Mouse (Mus musculus): ENCODE measurements at regions not wholly inside any gene's neighbourhood (a gene's known extent, or its start where the extent isn't known, plus 50 kb on each side); places are given as distances from the start of the nearest gene placed in this dataset.

DNA sequence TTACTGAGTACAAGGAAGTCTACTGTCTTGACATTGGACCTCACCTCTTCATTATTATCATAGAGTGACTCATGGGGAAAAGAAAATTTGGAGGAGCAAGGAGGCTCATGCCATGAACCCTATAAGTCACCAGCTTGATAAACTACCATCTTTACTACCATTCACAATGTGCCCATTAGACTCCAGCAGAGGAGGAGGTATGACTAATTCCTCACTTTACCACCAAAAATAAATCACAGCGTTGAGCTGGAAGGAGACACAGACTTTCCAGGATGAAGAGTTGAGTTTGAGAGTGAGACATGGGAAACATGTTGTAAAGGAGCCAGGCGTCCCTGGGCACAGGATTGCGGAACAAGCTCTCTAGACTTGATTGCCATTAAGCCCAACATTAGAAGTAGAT is 195.0 kb upstream of the Mctp2 start:
- peak; percentile 78 for DNase-seq (ENCODE audit: inconsistent ontology term)

DNA sequence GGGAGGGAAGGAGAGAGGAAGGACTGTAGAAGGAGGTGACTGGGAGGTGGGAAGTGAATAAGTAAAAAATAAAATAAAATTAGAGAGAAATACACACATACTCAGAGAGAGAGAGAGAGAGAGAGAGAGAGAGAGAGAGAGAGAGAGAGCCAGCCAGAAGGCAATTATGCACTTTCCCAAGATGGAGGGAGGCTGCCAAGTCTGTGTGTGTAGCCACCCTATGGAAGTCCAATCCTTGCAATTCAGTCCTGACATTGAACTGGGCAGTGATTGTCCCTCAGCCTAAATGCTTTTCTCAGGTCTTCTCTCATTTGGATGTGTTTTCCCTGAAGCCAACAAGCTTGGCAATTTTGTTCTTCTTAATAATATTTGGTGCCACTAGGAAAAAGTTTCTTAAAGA is 197.3 kb upstream of the Mctp2 start:
- DNase-seq (ENCODE audit: inconsistent ontology term): no peak

DNA sequence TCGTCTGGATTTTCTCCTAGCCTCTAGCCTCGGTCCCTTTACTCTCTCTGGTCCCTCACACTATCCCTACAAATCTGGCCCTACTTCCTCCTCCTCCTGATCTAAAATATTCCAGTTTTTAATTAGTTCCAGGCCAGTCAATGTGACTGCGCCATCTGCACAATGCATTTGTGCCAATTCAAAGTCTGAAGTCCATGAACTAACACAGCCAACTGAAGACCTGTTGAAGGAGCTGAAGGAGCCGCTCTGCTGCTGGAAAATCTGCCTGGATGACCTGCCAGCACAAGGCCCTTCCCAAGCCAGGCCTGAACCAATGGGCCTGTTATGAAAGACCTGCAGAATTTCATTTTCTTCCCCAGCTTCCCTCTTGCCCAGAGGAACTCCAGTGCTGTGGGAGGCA is 197.9 kb upstream of the Mctp2 start:
- DNase-seq (ENCODE audit: inconsistent ontology term): no peak

DNA sequence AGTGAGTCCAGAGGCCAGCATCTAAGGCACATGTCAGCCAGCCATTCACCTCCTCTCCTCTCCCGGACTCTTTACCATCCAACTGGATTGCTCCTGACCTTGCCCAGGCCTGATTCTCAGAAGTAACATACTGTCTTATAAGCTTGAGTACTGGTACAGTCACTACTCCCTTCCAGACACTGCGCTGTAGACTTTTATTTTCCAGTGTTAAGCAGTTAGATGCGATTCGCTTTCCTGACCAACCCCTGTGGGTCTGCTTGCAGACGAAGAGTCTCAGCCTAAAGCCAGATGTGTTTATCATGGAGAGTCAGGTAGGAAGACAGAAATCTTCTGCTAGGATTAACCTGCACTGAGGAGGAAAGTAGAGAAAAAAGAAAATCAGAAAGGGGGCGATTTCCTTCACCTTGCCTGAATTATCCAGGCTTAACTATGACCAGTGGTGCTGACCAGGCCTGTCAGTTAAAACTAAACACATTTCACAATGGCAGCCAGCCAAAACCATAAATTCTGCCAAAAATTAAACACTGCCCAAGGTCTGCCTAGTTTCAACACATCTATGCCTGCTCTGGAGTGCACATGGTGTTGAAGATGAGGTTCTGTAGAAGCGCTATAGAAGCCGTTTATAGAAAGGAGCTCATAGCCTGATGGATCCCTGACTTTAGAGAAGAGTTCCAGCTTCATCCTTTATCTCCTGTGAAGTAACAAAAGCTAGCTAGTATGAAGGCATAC is 199.5 kb upstream of the Mctp2 start:
- no peak for DNase-seq (ENCODE audit: inconsistent ontology term)

DNA sequence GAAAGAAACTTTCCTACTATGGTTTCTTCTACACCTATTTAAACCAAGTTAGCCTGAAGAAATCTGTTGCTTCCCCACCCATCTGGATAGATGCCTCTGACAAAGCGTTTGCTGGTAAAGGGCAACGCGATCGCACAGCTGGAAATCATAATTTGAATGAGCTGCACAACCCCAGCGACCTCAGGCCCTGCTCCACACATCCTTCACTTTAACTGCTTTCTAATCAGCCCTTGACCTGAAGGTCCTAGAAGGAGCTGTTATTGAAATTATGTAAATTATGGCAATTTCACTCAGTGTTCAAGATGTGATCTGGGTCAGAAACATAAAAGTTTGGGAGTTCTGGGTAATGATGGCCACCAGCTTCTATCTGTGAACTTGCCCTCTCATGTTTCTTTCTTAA is 201.5 kb upstream of the Mctp2 start:
- DNase-seq (ENCODE audit: inconsistent ontology term): no peak

DNA sequence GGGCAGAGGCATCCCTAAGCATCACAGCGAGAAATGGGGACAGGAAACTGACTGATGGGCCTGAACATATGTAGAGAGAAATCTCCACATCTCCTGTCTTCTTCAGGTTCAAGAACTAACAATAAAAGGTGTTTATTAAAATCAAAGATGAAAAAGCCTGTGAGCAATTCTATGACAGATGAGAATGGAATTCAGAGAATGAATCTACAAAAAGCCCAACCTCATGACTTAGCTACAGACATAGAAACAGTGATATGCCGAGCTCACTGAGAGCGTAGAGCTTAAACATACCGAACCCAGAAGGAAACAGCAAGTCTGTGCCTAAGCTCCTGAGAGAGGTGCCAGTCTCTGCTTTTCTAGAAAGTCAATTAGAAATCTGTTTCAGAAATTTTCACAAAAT is 203.7 kb upstream of the Mctp2 start:
- peak; percentile 63 for DNase-seq (ENCODE audit: inconsistent ontology term)

DNA sequence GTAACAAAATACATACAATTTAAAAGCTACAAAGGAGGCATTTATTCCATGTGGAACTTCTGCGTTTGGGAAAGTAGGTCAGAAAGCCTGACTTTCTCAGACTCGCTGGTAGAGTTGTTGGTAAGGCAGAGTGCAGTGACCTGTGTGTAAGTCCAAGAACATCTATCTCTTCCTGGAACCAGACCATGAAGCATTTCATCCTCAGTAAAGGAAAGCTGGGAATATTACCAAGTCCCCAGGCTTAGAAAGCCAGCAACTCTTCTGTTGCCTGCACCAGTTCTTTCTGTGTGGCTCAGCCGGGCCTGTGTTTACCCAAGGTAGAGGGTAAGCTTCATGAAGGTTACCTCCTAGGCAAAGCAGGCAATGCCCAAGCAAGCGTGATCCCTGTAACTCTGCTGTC is 207.0 kb upstream of the Mctp2 start:
- DNase-seq (ENCODE audit: inconsistent ontology term): no peak

DNA sequence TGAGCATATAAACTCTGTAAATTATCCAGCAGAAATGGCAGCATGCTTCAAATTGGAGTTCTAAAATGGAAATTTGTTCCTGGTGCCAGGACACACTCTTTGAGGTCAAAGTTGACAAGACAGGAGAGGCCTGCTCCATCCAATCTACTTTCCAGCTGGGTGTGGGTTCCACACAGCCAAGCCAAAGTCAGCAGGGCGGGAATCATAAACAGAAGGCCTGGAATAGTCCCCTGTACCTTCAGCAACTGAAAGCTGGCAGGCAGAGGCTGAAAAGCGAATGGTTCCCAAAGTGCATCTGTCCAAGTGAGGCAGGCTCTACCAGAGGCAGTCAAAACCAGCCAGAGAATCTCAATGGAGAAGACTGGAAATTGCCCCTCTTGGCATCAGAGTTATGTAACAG is 208.4 kb upstream of the Mctp2 start:
- DNase-seq (ENCODE audit: inconsistent ontology term): no peak

DNA sequence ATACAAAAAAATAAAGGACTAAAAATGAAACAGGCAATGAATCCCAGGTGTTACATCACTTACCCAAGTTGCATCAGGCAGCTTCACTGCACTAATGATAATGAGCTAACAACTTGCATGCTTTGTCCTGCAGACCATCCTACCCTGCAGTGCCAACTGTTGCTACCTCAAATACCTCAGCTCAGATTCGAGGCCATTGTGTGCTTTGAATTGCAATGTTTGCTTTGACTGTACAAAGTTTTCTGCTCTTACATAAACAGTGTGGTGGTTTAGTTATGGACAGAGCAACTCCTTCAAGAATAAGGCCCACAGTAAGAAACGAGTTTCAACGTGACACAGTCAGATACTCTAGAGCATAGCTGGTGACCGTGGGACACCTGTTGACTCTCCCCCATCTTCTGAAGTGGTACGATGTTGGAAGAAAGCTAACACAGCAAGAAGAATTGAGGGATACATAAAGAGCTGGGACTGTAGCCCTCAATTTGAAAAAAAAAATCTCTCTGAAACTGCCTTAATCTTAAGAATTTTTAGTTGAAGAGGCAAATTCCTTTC is 212.1 kb upstream of the Mctp2 start:
- DNase-seq (ENCODE audit: inconsistent ontology term): peak; percentile 46

DNA sequence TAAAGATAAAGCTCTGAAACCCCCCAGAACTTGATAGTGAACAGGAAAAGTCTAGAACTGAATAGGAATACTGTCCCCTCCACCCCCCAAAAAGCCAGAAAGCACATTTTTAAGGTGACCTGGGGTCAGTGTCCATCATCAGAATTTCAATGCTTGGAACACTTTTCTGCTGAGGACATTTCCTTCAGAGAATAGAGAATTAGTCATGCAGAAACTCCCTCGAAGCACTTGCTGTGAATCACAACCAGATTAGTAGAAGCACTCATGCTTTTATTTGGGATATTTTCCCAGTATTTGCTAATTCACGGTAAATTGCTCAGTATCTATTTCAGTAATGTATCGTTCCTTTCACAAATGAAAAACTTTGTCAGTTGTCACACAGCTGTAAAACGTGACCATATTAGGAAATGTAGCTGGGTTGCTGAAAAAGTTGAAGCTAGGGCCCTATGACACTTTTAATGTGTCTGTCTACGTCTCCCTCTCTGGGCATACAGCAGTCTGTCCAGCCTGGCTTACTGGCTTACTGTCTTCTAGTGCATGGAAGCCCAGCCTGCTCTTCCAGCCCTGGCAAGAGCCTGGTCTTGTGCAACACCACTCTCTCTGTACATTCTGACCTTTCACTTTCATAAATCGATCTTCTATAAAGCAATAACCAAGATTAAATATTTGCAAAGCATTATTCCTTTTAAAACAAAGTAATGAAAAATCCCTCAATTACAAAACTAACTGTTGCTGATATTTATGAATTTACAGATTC is 213.1 kb upstream of the Mctp2 start:
- peak; percentile 94 for DNase-seq (ENCODE audit: inconsistent ontology term)

DNA sequence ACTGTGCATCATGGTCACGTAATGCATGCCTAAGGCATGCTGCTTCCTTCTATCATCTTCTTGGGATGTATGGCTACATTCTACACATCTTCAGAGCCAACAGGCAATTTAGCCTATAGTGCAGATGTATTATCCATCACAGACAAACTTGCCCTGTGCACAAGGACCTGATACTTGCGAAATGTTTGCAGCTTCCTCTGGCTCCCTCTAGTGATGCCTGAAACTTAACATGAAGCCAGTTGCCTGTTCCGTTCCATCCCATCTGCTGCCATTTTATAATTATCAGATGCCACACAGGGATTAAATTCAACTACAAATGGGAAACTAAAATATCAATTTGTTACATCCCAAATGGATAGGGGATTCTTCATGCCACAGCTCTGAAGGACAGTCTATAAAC is 222.5 kb upstream of the Mctp2 start:
- no peak for DNase-seq (ENCODE audit: inconsistent ontology term)

DNA sequence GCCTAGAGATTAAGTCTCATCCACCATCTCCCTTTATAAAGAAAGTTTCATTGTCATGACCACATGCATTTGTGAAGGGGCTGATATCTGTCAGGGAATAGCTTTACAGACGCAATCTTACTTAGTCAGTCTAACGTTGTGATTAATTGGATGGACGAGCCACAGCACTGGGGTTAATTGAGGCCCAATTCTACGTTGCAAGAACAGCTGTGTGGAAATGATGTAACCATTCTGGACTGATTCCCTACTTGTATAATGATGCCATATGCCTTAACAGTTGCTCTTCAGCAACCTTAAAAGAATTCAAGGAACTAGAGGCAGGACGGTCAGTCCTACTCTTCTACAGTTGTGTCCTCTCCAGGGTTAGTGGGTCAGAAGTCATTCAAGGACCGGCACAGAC is 231.9 kb upstream of the Mctp2 start:
- no peak for DNase-seq (ENCODE audit: inconsistent ontology term)

DNA sequence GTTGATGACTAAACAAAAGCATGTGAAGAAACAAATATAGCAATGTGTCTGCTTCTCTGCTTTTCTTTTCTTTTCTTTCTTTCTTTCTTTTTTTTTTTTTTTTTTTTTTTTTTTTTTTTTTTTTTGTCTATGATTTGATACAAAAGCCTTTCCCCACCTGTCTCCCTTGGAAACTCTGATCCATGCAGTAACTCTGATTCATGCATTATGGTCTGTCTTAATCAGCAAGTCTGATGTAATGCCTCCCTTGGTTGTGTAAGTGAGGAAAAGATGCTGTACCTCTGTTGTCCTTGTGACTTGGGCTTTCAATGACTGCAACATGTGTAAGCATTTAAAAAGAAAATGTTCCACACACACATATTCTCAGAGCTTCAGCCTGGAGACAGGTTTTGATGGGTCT is 233.5 kb upstream of the Mctp2 start:
- DNase-seq (ENCODE audit: inconsistent ontology term): no peak

DNA sequence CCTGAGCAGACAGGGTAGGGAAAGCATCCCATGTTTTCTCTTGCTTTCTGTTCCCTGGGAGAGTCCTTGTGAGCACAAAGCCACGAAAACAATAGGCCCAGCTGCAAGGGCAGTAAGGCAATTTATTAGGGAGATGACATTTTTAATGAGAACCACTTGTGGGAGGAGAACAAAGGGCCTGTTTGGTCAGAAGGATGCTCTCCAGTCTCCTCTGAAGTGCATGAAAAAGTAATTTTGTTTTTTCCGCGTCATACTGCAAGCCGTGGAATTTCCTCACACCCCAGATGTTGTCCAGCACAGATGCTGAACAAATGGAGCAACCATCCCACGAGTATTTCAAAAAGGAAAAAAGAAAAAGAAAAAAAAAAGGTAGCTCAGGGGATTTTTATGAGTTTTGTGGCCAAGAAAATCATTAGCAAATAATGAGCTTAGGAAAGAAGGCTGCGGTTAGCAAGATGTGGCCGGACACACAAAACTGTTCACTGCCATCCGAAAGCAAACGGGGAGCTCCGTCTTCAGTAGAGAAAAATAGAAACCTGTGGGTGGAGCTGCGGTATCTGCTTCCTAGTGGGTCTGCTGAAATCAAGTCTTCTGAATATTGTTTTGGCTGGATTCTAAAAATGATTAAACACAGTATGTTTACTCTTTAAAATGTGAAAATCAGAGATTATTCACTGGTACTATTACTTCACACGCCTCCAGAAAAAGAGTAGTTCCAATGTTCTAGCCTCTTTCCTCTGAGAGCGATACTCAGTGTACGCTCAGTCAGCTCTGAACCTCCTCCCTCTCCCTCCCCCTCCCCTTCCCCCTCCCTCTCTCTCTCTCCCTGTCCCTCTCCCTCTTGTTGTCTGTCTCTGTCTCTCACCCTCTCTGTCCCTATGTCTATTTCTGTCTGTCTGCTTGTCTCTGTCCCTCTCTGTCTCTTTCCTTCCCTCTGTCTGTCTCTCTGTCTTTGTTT is 235.4 kb upstream of the Mctp2 start:
- peak; percentile 82 for DNase-seq (ENCODE audit: inconsistent ontology term)

DNA sequence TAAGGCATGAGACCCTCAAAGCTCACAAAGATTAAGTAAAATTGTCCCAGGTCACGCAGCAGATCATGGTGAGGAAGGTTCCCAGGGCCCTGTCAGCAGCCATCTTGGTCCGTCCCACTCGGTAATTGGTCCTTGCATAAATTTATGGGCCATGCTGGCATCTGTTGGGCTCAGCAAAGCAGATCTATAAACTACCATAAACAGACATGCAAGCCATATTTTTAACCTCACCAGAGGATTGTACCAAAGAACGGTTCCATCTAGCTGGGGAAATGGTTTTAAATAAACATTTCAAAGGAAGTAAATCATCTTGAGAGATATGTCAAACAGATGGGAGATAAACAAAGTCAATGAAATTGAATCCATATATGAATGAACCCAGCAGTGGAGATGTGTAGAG is 237.1 kb upstream of the Mctp2 start:
- no peak for DNase-seq (ENCODE audit: inconsistent ontology term)

DNA sequence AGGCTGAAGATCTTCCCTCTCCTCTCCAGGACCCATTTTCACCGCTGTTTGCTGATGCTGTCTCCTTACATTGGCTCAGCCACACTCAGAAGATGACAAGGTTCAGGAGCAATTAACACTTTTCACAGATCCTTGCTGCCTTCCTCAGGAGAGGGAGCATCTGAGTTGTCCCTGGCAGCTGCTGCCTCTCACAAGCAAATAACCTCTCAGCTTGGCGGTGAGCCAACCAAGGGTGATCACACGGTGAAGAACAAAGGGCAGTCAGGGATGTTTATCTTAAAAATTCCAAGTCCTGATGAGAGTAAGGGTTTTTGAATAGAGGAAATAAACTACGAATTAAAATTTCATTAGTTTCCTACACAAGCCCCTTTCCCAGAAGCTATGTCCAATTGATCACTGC is 237.5 kb upstream of the Mctp2 start:
- DNase-seq (ENCODE audit: inconsistent ontology term): peak; percentile 39

DNA sequence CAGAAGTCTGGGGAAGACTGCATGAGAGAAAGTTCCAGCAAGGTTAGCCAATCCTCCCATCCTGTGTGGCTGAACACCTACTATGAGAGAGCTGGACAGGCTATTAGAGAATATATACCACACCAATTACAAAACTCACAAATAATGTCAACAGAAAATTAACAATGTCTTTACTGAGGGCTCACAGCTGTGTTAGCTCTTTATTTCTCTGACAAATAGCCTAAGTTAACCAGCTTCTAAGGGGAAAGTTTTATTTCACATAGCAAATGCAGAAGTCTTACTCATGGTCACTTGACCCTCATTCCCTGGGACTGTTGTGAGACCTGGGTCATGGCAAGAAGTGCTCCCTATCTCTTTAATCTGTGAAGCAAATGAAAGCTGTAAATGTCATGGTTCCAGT is 261.0 kb upstream of the Mctp2 start:
- no peak for DNase-seq (ENCODE audit: inconsistent ontology term)

DNA sequence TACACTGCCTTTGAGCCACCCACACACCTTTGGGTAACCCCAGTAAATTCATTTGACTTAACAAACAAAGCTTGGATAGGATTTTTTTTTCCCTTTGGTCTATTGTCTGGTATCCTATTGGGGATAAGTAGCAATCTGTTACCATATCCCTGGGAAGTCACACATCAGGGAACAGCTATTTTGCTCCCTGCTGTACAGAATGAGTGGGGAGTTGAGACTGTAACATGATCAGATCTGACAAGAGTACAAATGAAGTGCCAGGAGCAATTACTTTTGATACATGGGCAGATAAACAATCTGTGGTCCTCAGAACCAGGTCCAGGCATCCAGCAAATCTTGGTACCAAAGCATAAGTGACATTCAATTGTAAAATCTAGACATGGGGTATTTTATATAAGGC is 262.8 kb upstream of the Mctp2 start:
- DNase-seq (ENCODE audit: inconsistent ontology term): peak; percentile 83

DNA sequence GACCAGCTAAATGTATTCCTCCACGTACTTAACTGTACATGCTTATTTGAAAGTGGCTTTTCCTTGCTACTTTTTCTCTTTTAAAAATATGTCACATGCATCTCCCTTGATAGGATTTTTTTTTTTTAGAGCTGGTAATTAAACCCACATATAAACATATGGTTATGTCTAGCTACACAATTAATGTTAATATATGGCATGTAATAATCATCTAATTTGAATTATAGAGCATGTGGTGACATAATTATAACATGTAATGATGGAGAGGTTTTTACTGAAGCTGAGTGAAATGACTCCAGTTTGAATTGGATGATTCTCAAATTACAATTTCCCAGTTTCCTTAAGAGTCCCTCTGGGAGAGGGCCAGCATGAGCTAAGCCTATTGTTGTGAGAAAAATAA is 267.9 kb upstream of the Mctp2 start:
- no peak for DNase-seq (ENCODE audit: inconsistent ontology term)

DNA sequence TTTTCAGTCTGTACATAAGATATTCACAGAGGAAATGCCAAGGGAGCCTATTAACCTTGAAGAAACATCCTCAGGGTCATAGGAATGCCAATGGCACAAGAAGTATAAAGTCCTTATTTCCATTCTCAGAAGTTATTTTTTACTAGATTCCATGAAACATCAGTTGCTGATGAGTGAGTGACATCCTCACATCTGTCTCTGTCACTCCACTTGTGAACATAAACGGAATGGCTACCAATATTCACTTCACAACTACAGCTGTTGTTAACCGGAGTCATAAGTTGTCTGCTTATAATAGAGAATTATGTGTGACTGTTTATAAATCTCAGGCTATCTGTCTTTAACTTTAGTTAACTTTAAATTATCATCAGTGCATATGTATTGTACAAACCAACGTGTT is 278.0 kb upstream of the Mctp2 start:
- no peak for DNase-seq (ENCODE audit: inconsistent ontology term)

DNA sequence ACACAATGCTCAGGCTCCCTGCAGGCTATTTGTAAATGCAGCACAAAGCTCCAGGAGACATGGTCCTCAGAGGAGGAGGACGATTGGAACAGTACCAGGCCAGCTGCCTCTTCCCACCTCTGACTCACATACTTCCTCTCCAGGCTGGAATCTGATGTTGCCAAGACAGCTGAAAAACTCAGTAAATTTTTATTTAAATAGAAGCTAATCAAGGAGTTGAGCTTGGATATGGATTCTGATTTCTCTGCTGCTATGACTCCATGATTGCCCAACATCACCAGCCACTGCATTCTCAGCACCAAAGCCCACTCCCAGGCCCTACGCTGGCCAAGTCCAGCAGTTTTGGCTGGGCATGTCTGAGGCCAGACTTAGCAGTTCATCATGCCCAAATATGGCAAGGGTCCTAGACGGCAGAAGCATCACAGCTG is 282.8 kb upstream of the Mctp2 start:
- peak; percentile 70 for DNase-seq (ENCODE audit: inconsistent ontology term)

All from Muller cell, postnatal 12 days (primary cell).